Mouse (Mus musculus) kidney, adult 2 months (tissue): ENCODE results near the gene Tbcel.

Experiments
- CTCF ChIP-seq: fragments of 200-500 bp; conservative IDR thresholded peaks from 2 replicates; pipeline ENCODE4 v1.5.1; 2011; ENCODE audit warnings: low read depth, mild to moderate bottlenecking, control low read depth, low read length, moderate library complexity, mixed read lengths; ENCODE audit not compliant: insufficient read depth, insufficient read length
- POLR2A ChIP-seq: fragments of 200-500 bp; IDR thresholded peaks from one replicate; pipeline ENCODE4 v1.6.1; 2011; ENCODE audit warnings: low read depth, low read length, control low read depth

GRCm38 (mm10) chr9:42405736-42406135, 101.9 kb downstream of the Tbcel start:
- no peak for TF ChIP-seq CTCF
- TF ChIP-seq POLR2A = no peak
